Mouse (Mus musculus) liver, embryonic 14.5 days (tissue): ENCODE measurements around the gene Slc27a1.

Experiments used
- CTCF ChIP-seq: IDR thresholded peaks from 2 replicates; pipeline ENCODE4 v1.5.1; 2016; ENCODE audit warnings: antibody characterized with exemption, low read depth, control low read depth
- EP300 ChIP-seq: IDR thresholded peaks from 2 replicates; pipeline ENCODE4 v1.6.1; 2016; ENCODE audit warnings: antibody characterized with exemption, low read depth

DNA sequence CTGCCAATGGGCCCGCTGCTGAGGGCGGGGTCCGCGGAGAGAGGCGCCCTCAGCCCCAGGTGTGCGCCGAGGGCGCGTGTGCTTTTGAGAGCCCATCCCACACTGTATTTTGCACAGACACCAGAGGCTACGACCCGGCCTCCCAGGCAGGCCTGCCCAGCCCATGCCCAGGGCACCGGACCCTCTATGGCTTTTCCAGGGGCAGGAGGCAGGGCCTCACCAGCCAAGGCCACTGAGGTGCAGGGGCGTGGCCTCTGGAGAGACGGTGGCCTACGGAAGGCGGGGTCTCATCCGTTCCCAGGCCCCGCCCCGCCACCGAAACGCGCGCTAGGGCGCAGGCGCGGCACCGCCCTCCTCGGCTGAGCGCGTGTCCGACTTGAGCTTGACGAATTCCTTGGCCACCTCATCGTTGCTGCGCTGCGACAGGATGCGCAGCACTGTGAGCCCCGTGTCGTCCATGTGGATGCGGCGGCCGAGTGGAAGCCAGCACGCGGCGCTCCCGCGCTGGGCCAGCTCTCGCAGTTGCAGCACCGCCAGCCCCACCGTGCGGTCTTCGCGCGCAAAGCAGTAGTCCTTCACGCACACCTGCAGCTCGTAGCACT lies 60.5 kb downstream of the Slc27a1 start:
- no peak for TF ChIP-seq EP300
- peak; percentile 48 for TF ChIP-seq CTCF
